Mouse (Mus musculus) cerebellum, postnatal 4 days (tissue): ENCODE measurements around the gene Allc.

Experiments
- DNase-seq, 2 experiments: peaks; one replicate each; pipeline ENCODE4 v3.0.0; 2022; ENCODE audit warnings: low spot score in 2 of 2, mixed read lengths in 1 of 2

Allc gene

DNA sequence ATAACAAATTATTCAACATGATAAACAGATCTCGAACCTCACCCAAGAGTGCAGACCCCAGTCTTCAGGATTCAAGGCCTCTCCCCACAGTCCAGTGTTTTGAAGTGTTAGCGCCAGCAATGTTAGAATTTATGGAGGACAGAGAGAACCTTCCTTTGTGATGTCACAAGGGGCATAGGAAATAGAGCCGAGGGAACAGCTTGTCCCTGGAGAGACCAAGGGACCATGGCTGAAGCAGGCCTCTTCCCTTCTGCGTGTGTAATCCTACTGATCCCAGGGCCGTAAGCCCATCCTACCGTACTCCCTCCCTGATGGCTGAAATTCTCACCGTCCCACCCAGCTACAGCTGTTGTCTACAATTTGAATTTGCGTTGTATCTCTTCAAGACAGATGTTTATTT is at the start of gene Allc:
Gene Allc, minus strand, starts transcription at position 101 of the 400 bp plus-strand sequence.
- DNase-seq: no peak

DNA sequence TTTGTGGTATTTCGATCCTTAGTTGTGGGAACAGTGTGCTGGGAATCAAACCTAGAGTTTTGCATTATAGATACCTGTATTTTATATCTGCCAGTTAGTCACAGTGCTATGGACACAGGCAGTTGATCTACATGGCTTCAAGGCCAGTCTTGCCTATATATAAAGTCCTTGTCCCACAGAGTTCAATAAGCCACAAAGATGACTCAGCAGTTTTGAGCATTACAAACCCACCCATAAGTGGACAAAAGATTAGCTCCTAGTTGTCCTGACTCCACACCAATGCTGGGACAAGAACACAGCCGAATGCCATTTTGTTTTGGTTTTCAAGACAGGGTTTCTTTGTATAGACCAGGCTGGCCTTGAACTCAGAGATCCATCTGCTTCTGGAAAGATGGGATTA is 46.1 kb upstream of the Allc start:
- no peak for DNase-seq

DNA sequence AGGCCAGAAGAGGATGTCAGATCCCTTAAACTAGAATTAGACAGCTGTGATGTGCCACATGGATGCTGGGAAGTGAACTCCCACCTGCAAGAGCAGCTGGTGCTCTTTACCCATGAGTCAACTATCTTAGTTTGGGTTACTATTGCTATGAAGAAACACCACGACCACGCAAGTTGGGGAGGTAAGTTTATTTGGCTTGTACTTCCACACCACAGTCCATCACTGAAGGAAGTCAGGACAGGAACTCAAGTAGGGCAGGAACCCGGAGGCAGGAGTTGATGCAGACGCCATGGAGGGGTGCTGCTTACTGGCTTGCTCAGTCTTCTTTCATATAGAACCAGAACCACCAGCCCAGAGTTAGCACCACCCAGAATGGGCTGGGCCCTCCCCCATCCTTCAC is 44.8 kb upstream of the Allc start:
- DNase-seq: no peak

DNA sequence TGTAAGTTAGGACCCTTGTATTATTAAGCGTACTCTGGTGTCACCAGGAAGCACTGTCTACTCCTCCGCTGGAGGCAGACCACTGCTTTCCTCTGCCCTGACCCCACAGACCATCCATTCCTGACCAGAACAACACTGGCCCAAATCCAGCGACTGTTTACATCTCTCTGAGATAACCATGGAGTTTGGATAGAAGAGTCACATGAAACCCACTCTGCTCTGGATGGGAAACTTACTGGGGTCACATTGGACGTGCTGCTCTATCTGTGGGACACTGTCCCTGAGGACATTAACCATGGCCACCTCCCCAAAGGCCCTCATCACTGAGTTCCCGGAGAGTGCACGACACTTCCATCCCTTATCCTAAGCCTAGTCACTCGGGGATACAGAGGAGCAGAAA is 43.1 kb upstream of the Allc start:
- no peak for DNase-seq

DNA sequence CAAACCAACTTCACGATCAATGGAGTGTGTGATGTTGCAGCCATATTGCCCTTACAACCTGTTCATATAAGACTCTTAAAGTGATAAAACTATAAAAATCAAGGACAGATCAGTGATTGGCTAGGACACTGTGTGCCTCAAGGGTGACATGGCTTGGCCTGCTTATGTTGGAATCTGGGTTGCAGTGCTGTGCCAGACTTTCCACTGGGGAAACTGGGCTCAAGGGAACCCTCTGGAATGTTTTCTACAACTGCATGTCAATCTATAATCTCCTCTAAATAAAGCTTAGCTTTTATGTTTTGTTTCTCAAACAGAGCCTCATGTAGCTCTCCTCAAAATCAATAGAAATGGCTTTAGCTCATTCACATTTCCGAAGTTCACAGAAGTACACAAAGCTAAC is 41.9 kb upstream of the Allc start:
- no peak for DNase-seq

DNA sequence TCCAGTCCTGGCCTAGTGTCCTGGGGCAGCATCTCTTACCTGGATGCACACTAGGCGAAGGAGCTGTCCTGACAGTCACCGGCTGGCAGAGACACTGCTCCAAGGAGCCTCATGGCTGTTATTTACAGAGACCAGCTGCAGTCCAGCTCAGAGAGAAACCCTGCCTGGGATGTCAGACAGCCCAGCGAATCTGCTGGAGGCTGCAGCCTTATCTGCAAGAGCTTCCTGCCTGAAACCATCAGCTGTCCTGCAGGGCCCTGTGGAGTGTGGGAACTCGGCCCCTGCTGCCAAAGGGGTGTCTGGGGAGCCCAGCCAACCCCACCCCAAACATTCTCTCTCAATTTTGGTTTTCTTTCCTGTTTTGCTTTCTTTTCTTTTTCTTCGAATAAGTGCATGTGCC is 40.9 kb upstream of the Allc start, which contains the start of gene Colec11:
Gene Colec11, minus strand, starts transcription at position 183 of the 400 bp plus-strand sequence.
- DNase-seq: no peak

DNA sequence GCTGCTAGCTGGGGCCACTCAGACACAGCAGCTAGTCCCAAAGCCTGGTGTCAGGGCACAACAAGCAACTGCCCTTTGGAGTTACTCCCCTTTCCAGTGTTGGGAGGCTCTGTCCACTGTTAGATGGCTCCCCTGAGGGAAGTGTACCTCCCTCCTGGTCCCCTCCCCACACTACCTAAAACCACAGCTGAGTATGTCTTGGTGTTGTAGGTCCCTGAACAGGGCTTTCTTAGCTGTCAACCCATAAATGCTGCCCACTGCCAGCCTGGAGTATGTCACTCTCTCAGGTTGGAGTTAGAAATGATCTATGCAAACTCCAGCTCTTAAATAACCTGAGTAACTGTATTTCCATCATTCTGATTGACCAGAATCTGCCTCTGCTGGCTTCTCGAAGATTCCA is 40.3 kb upstream of the Allc start:
- DNase-seq: no peak

DNA sequence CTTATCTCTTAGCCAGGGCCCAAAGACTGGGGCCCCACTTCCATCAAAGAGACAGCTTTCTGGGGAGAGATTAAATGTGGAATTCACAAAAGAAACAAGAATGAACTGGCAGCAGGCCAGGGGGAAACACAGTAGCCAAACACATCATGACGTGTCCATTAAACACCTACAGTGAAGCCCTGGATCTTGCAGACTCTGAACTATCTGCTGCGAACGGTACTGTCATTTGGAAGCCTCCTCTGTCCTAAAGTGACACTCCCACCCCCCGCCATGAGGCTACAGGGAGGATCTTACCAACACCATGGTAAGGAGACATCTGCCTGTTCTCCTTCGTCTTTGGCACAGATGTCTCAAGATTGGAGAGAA is 39.8 kb upstream of the Allc start:
- no peak for DNase-seq

DNA sequence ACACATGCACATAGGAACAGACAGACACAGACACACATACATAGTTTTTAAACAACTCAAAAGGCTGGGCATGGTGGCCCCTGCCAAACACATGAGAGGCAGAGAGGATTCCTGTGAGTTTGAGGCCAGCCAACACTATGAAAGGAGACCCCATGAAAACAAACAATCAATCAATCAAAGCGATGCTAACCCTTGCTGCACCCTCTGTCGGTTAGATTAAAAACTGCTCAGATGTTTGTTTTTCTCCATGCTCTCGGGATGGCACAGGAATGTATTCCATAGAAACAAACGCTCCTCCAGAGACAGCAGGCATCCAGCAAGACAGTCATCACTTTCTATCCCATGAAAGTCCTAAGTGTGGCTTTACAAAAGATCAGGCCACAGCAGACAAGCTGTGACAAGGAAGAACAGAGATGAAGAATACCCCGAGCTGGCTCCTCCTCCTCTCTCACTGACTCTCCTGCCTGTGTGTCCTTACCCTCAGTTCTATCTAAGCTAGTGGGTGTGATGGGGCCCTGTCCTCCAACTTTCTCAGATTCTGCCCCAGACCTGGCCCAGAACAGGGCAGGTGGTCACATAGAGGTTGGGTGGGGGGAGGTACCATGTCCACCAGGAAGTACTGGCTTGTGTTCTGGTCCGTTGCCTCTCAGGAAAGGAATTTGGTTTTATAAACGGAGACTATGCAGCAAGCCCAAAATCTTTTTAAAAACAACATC is 39.3 kb upstream of the Allc start:
- DNase-seq: no peak

DNA sequence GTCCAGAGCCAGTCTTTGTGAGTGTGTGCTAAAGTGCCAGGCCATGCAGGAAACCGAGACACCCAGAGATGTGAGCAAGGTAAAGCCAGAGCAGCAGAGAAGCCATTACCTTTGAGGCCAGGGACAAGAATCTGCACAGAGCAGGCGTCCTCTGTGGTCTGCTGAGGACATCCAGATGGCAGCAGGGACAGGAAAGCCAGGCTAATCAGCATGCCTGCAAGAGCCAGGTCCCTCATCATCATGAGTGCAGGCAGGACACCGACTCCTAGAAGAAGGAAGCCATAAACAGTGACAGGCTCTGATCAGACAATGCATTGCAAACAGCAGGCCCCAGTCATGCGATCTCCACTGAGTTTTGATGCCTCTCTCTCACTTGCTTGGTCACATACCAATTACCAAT is 35.0 kb upstream of the Allc start:
- no peak for DNase-seq

DNA sequence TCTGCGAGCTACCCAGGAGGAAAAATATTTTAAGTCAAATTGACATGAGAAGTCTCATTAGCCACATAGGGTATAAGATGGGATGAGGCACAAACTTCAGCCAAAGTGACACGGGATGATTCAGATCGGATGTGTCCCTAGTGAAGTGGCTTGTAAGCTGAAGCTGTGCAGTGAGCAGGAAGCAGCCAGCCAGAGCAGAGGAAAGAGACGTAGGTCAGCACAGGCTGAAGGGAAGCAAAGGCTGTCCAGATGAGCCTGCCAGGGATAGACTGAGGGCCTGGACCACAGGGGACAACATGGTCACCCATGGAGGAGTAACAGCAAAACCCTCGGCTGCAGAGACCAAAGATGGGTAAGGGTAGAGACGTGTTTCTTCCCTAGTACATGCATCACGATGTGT is 32.1 kb upstream of the Allc start:
- no peak for DNase-seq

DNA sequence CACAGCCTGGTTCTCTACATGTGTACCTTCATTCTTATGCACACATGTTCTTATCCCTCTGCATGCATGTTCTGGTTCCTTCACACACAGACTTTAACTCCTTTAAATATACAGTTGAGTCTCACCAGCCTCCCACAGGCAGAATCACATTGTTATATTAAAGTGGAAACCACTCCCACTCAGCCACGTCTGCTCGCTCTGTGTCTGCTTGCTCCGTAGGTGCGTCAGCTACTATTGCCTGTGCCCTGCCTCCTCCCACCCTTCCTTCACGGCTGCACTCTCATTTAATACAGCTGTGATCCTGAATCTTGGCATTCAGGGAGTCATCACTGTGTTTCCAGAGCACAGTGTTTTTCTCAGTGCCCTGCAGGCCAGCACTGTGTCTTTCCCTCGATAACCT is 30.1 kb upstream of the Allc start:
- DNase-seq: no peak

DNA sequence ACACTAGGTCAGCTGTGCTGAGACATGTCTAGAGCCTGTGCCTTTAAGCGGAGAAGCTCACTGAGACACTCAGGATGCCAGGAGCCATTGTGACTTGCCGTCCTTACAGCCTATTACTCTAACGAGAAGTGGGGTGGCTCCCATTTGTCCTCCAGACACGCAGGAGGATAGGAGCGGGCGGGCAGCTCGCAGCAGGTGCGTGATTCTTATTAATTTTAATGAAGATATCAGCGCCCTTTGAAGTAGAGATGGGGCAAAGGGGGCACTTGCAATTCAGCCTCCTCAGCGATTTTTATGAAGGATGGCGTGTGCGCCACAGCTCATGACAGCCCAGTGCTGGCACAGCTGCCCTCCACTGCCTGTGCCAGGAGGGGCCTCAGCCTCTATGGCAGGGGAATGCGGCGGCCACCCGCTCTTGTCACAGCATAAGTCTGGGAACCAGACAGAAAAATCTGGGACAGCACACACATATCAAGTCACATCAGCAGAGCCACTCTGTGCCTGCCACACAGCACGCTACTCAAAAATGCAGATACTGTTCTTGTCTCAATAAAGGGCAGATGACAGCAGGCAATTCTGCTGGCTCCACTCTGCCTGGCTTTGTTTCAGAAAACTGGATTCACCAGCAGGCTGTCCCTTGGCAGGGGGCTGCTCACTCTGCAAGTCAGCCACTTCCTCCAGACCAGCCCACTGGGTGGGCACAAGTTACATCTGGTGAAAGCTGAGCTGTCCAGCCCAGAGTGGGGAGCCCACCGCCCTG is 25.4 kb upstream of the Allc start:
- peak; percentile 41 to 69 for DNase-seq

DNA sequence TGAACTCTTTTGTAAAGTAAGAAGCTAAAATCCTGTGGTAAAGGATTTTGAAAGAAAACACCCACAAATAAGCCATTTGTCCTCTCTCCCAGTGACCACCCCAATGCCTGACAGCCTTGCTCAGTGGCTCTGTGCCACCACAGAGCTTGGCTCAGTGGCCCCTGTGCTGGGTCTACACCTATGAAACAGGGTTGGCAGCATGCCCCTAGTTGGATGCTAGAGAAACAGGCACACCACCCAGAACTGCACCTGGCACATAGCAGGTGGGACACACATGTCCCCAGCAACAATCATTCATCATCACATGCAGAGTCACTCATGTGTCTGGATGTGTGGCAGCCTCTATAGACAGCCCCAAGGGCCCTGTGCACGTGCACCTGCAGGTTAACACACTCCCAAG is 21.2 kb upstream of the Allc start:
- peak in 1 of 2 experiments; percentile 50 for DNase-seq

DNA sequence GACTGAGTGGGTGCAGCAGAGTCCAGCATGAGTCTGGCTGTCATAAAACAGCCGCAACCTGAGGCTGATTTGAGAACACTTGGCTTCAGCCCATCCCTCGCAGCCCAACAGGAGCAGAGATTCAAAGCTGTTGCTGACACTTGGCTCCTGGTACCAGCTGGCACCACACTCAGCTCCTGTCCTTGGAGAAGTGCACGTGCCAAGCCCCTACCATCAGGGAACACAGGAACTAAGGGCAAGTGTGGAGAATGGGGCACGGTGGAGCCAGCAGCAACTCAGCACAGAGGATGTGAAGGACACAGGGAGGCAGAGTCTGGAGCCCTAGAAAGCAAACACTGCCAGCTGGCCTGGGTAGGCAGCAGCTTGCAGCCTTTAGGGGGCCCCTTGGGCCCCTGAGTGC is 19.9 kb upstream of the Allc start:
- peak in 1 of 2 experiments; percentile 74 for DNase-seq

DNA sequence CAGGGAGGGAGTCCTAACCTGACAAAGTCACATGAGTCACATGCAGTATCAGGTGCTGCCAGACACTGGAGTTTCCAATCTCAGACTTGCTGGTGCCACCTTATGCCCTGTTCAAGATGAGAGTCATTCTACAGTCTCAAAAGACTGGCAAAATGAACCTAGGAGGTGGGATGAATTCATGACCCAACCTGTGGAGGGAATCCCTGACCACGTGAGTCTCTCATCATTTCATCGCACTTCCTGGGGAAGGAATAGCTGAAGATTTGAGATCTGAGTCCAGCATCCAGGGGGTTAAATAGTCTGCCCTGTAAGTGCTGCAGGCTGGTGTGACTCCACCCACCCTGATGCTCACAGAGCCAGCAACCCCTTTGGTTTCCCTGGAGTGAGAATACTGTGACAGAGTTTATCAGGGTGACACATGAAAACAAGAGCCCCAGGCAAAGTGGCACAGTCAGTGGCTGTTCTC is 16.2 kb upstream of the Allc start:
- DNase-seq: no peak

DNA sequence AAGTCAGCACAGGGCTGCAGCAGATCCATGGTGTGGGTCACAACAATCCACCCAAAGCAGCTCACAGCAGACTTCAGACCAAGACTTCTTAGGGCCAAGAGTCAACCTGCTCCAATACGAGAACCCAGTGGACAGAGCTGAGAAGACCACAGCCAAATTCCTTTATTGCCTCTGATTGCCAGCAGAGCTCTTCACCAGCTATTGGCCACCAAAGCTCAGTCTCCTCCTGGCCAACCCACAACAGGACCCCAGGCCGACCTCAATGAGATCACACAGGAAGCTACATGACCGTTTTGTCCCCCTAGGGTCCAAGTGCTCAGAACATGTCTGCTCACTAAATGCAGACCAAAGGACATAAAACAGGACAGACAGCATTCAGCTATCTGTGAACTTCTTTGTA is 15.8 kb upstream of the Allc start:
- no peak for DNase-seq

DNA sequence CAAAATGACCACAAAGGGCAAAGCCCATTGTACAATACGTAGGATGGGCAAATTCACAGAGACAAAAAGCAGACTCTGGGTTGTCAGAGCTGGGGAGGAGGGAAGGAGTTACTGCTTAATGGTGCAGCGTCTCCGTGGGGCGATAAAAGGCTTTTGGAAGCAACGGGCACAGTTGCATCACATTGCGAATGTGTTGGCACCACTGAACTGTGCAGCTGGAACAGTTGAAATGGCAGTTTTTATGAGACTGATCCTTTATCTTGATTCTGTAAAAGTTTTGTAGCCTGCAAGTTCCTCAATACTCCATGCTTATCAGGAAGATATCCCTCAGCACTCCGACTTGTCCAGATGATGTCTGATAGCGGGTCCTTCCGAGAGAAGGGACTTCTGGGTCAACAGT is 15.4 kb upstream of the Allc start:
- DNase-seq: no peak

DNA sequence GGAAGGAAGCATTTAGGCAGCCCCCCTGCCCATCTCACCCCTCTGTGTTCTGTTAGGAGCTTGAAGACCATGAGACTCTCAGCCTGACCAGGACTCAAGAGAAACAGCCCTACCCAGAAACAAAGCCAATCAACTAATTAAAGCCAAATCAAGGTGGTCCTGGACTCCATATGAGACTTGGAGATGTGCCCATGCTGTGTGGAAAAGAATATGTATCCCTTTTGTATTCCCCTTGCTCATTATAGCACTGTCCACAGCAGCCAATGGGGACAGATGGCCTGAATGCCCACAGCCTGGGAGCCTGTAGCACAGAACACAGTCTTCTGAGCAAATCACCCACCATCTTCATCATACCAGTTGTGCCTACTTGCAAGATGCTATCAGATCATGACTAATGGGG is 14.5 kb upstream of the Allc start:
- no peak for DNase-seq

DNA sequence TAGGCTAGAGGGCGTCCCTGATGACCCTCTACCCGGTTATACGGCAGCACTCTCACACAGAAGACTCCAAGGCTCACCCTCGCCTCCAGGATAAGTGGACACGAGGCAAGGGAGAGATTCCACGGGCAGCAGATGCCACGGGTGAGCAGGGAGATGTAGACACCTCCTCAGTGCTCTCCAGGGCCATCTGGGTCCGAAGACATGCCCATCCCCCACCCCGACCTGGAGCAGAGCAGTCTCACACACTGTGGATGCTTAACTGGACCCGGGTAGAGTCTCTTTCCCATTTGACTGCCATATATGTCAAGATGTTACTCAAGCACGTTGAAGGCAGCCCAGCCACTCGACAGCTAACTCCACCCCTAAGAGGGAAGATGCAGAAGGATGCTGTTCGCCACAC is 8.1 kb upstream of the Allc start:
- no peak for DNase-seq

DNA sequence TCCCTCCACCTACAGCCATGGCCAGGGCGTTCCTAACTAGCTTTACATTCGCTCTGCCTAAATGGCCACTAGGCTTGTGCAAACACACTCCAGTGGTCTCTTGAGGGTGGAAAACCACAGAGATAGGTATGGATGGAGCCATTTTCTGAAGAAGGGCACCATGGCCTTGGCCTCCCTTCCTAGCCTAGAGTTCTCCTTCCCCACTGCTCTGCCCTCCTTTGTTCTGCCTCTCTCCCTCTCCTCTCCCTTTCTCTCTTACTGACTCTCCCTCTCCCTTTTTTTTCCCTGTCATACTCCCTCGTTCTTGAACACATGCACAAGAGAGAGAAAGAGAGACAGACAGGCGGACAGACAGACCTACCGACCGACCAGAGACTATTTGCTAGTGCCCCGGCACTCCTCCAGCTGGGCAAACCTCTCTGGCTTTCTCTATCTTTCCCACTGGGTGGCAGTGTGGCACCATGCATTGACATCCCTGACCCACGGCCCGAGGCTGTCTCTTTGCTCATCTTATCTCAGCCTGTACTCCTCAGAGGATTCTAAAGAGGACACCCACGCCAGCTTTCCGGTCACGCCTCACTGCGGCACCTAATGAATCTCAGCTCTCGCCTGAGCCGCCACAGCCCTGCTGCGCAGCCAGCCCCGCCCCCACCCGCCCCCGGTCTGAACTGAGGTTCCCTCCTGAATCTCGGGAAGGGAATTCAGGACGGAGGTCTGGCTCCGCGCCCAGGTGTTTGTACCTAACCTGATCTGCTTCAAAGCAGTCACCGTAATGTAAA is 7.0 kb upstream of the Allc start:
- peak; percentile 70 to 90 for DNase-seq

DNA sequence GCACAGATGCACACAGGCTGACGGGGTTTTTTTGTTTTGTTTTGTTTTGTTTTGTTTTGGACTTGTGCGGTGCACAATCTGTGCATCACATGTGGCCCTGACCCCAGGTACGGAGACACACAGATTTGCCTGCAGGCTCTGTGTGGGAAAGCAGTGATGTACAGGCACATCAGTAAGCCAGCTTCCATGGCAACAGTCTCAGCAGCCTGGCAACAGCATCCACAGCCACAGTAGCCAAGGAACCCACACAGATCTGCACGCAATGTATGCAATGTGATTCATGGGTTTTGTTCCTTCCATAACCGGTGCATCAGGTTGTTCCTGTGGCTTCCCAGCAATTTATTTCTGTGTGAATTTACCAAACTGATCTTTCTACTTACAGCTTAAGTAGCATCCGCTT is 5.6 kb upstream of the Allc start:
- DNase-seq: no peak

DNA sequence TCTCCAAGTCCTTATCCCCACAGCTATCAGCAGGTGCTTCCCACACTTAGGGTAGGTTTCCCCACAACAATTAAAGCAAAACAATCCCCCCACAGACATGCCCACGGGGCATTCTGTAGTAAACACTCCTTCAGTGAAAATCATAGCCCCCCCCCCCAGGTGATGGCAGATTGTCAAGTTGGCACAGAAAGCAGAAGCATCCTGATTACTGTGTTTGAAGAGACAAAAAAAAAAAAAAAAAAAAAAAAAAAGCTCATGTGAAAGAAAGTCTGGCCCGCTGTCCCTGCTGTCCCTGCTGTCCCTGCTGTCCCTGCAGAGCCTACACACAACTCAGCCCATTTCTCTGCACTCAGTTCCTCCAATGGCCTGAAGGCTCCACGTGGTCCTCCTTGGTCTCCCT is 1.7 kb upstream of the Allc start:
- no peak for DNase-seq
